In the genomic region with DNA sequence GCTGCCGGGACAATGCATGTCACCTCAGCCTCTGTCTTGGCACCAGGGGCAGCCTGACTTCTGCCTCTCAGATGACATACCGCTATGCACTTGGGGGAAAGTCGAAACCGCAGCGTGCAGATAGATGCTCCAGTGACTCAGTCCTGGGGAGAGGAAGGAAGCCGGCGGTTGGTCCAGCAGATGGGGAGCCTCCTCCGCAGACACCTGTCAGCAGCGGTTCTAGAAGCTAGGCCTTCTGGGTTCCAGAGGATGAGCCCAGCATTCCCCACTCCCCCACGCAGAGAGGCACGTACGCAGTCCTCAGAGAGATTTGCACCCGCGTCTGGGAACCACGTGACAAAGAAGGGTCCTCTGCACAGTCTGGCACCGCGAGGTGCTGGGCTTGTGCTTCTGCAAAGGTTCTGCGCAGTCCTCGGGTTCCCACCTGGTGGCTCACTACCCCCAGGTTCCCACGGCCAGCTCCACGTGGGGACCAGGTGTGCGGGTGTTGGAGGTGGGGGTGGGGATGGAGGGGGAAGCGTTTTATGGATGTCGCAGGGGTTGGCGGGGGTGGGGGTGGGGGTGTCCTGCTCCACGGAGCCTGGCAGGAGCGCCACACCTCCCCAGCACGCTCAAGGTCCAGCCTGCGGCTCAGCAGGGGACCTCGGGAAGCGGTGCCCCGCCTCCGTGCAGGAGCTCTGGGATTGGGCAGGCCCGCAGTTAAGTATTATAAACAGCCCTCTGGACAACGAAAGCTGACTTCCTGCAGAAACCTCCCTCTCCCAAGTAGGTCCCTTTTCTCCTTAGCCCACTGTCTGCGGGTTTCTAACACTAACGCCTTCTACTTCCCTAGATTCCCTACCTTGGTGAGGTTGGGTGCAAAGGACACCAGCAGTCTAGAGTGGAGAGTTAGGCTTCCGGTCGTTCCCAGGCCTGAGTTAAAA, we compare ENCODE assay signal across 8 mouse cellular contexts. TPM values are rescaled to one million over a fixed set of nuclear protein-coding genes. Genes with fewer than 3 reads are reported as not detected.
DNase-seq lines count a peak whose midpoint lies in the region; ATAC-seq and TF ChIP-seq lines count a peak whose summit lies in the region.

No protein-coding gene starts in this region.

- H3K27me3 ChIP-seq in forebrain, postnatal 0 days (ENCODE audit: insufficient read depth, low read length), result no peaks in the 10 kb centered on the region
- H3K27me3 ChIP-seq in hindbrain, embryonic 16.5 days (replicated peaks; ENCODE audit: control insufficient read depth, insufficient read depth, low read length), result no peaks in the 10 kb centered on the region

- WGBS in forebrain, postnatal 0 days, result 2% methylated on average over 39 of the region's 39 CpGs
- 2% methylated on average over 38 of the region's 39 CpGs for WGBS in hindbrain, embryonic 16.5 days

- H3K9ac ChIP-seq in forebrain, postnatal 0 days, result peak overlapping the region; percentile 55
- peak overlapping the region; percentile 59 for H3K9ac ChIP-seq in hindbrain, embryonic 16.5 days (ENCODE audit: low read depth, low read length)

- 0 out of 2 replicates have a peak overlapping the region, but pooled peaks have one; percentile 29 for H3K27ac ChIP-seq in forebrain, postnatal 0 days (ENCODE audit: low read depth, low read length)
- no peak overlapping the region; the same call in 1 of the 2 replicates for H3K27ac ChIP-seq in hindbrain, embryonic 16.5 days (ENCODE audit: low read depth, low read length)

- H3K9me3 ChIP-seq in forebrain, postnatal 0 days (ENCODE audit: low read length), result no peaks in the 10 kb centered on the region
- H3K9me3 ChIP-seq in hindbrain, embryonic 16.5 days (ENCODE audit: control insufficient read depth, low read length), result no peaks in the 10 kb centered on the region

- peak; percentile 30 for DNase-seq in MN1 (ENCODE audit: low spot score)
- peak; percentile 78 for DNase-seq in cerebellum, adult 11-12 months
- no peak for DNase-seq in forebrain, postnatal 0 days
- DNase-seq in layer of hippocampus, postnatal 36 days, result peak; percentile 73 to 77
- peak; percentile 72 for DNase-seq in lung, postnatal 10 days
- DNase-seq in right cerebral cortex, adult 18-20 months, result peak; percentile 92
- peak; percentile 83 for DNase-seq in thymus, postnatal 4 days

- H3K4me1 ChIP-seq in forebrain, postnatal 0 days (ENCODE audit: insufficient read depth), result 0 out of 2 replicates have a peak, but pooled peaks cover 7% of the 10 kb centered on the region
- H3K4me1 ChIP-seq in hindbrain, embryonic 16.5 days (ENCODE audit: control insufficient read depth, insufficient read depth, low read depth, low read length), result peaks cover 14% of the 10 kb centered on the region

- peak; percentile 68 for ATAC-seq in forebrain, postnatal 0 days
- peak; percentile 74 for ATAC-seq in hindbrain, embryonic 16.5 days

- peak overlapping the region; percentile 44 for H3K4me3 ChIP-seq in forebrain, postnatal 0 days (ENCODE audit: low read depth, low read length)
- peak overlapping the region; percentile 39 for H3K4me3 ChIP-seq in hindbrain, embryonic 16.5 days (ENCODE audit: low read length)

- no peaks in the 10 kb centered on the region for H3K36me3 ChIP-seq in forebrain, postnatal 0 days (ENCODE audit: insufficient read depth)
- H3K36me3 ChIP-seq in hindbrain, embryonic 16.5 days (ENCODE audit: control insufficient read depth, insufficient read depth, low read length), result no peaks in the 10 kb centered on the region

- peak overlapping the region; percentile 73 for H3K4me2 ChIP-seq in forebrain, postnatal 0 days (ENCODE audit: low read depth)
- H3K4me2 ChIP-seq in hindbrain, embryonic 16.5 days (ENCODE audit: low read length), result peak overlapping the region; percentile 86

- TF ChIP-seq CTCF in forebrain, postnatal 0 days (IDR thresholded peaks at IDR 0.05; ENCODE audit: low read depth), result no peak

RNA-seq across cellular contexts. Expression of gene Katnal1, which starts 30.2 kb away (rescaled TPM):
- total RNA-seq in forebrain, postnatal 0 days (2014; rRNA removed), result 45.0 and 47.9 TPM in 2 replicates
- polyA plus RNA-seq in forebrain, postnatal 0 days (2015; fragmentation: Nextera tagmentation; extraction: Ambion mirVana), result 18.0 and 24.0 TPM in 2 replicates
- 37.0 and 41.3 TPM in 2 replicates for polyA plus RNA-seq in hindbrain, embryonic 16.5 days (2015; fragmentation: Nextera tagmentation; extraction: Ambion mirVana)
- 10 to 100 TPM; 60.6 to 66.6 TPM for total RNA-seq in layer of hippocampus, postnatal 36 days (2021)

RNA-seq across cellular contexts. Expression of gene Gm42791, which starts 35.6 kb away (rescaled TPM):
- total RNA-seq in forebrain, postnatal 0 days (2014; rRNA removed), result not detected in 2 replicates
- 2.0 and 5.7 TPM in 2 replicates for polyA plus RNA-seq in forebrain, postnatal 0 days (2015; fragmentation: Nextera tagmentation; extraction: Ambion mirVana)
- polyA plus RNA-seq in hindbrain, embryonic 16.5 days (2015; fragmentation: Nextera tagmentation; extraction: Ambion mirVana), result 3.9 and 5.3 TPM in 2 replicates
- total RNA-seq in layer of hippocampus, postnatal 36 days (2021), result 10 to 100 TPM; 24.3 to 31.6 TPM

Comparison
In these comparisons a context has a peak if more than half of its experiments do, and no peak if none do; other contexts are left out.
1. RNA of gene Gm42791, which starts 35.6 kb away (total RNA-seq): 24.3 to 31.6 TPM in layer of hippocampus, postnatal 36 days; not detected in forebrain, postnatal 0 days; every median in the first group is over 10 times any median in the second.